Mouse (Mus musculus) C2C12 (cell line): ENCODE data around the gene Wfdc15b. TPM values are rescaled to one million over a fixed set of nuclear protein-coding genes. Genes with fewer than 3 reads are reported as not detected.
"Not testable (repeated sequence)": the region's sequence is repeated elsewhere in the genome, so short reads cannot be mapped to it uniquely, and the experiment has no call there.

Experiments used
- H3K27me3 ChIP-seq: one replicate; pipeline ENCODE4 v1.6.1; 2011; ENCODE audit not compliant: control insufficient read depth, insufficient read depth, insufficient read length
- H3K36me3 ChIP-seq: one replicate; pipeline ENCODE4 v1.6.1; 2011; ENCODE audit not compliant: control insufficient read depth, insufficient read depth
- H3K4me3 ChIP-seq: one replicate; pipeline ENCODE4 v1.5.1; 2011; ENCODE audit warnings: mild to moderate bottlenecking, control low read depth; ENCODE audit not compliant: poor library complexity, insufficient read depth, severe bottlenecking
- H3K79me2 ChIP-seq: one replicate; pipeline ENCODE4 v1.6.1; 2011; ENCODE audit not compliant: control insufficient read depth, insufficient read depth
- H3K79me3 ChIP-seq: one replicate; pipeline ENCODE4 v1.6.1; 2011; ENCODE audit warnings: low read depth, control low read depth
- H3ac ChIP-seq: one replicate; pipeline ENCODE3; 2011; ENCODE audit warnings: low read depth; ENCODE audit not compliant: control insufficient read depth, insufficient read length
- CEBPB ChIP-seq: IDR thresholded peaks from one replicate; pipeline ENCODE4 v1.6.1; 2011; ENCODE audit warnings: low read depth, mild to moderate bottlenecking, control low read depth, moderate library complexity
- CTCF ChIP-seq: IDR thresholded peaks from one replicate; pipeline ENCODE4 v1.5.1; 2011; ENCODE audit not compliant: control insufficient read depth, insufficient read depth, insufficient read length
- FOSL1 ChIP-seq: IDR thresholded peaks from one replicate; pipeline ENCODE4 v1.8.0; 2011; ENCODE audit warnings: mild to moderate bottlenecking, low read length; ENCODE audit not compliant: poor library complexity, insufficient read depth, severe bottlenecking
- MAX ChIP-seq: IDR thresholded peaks from one replicate; pipeline ENCODE4 v1.6.1; 2011; ENCODE audit warnings: mild to moderate bottlenecking, control low read depth
- MYOD1 ChIP-seq: IDR thresholded peaks from one replicate; pipeline ENCODE4 v1.6.1; 2011; ENCODE audit warnings: low read depth; ENCODE audit not compliant: control insufficient read depth, insufficient read length
- MYOG ChIP-seq: IDR thresholded peaks from one replicate; pipeline ENCODE4 v1.6.1; 2011; ENCODE audit not compliant: control insufficient read depth, insufficient read length; ENCODE audit errors: extremely low read depth
- USF1 ChIP-seq: IDR thresholded peaks from one replicate; pipeline ENCODE4 v1.6.1; 2011; ENCODE audit warnings: low read depth, mild to moderate bottlenecking, control low read depth, moderate library complexity
- polyA plus RNA-seq: library from polyadenylated mRNA; unstranded; fragments of >200 nt; fragmentation: generic; extraction: Trizol; gene quantifications from one replicate; pipeline ENCODE4 v1.2.1, GENCODE M21; 2012; ENCODE audit warnings: missing spikeins

The Wfdc15b gene
- polyA plus RNA-seq, 1 experiment: not detected

DNA sequence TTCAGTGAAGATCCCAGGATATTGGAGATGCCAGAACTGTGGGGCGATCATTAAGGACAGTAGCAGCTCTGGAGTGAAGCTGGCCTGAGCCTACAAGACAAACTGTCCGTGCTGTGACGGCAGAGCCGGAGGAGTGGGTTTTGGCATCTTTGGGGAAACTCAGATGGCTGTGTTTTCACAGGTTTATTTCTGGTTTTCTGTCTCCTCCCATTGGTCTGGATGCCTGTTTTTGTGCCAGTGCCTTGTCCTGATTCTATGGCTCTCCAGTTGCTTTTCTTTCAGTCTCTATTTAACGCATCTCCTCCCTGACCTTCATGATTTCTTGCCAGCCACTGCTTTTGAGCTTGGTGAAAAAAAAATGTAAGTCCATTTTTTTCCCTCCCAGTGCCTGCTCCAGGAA is 8.7 kb downstream of the Wfdc15b start:
- H3ac ChIP-seq: no peak overlapping the region
- H3K79me2 ChIP-seq: no peaks in the 10 kb centered on the region
- no peaks in the 10 kb centered on the region for H3K79me3 ChIP-seq
- H3K4me3 ChIP-seq: no peak overlapping the region
- TF ChIP-seq MAX: no peak
- no peak for TF ChIP-seq MYOD1
- TF ChIP-seq CTCF: no peak
- TF ChIP-seq MYOG: no peak
- TF ChIP-seq USF1: no peak
- no peak for TF ChIP-seq FOSL1
- TF ChIP-seq CEBPB: no peak
- H3K36me3 ChIP-seq: no peaks in the 10 kb centered on the region
- peaks cover 41% of the 10 kb centered on the region for H3K27me3 ChIP-seq

DNA sequence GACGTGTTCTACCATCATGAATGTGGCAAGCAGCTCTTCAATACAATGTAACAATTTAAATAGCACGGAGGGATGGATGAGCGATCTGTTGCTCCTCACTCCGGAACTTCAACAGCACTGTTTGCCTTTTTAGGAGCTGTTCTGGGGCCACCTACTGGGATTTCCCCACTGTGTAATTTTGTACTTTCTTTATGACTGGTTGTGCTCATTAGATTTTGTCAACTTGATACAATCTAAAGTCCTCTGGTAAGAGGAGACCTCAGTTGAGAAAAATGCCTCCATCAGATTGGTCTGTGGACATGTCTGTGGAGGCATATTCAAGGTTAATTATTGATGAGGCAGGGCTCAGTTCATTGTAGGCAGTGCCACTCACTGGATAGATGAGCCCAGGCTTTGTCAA is 10.6 kb downstream of the Wfdc15b start:
- Histone ChIP-seq H3K4me3 (no peak overlapping the region), H3K36me3 (no peaks in the 10 kb centered on the region)
- TF ChIP-seq FOSL1: no peak
- no peak for TF ChIP-seq MYOD1
- TF ChIP-seq USF1: no peak
- no peak for TF ChIP-seq CEBPB
- no peak for TF ChIP-seq MYOG

DNA sequence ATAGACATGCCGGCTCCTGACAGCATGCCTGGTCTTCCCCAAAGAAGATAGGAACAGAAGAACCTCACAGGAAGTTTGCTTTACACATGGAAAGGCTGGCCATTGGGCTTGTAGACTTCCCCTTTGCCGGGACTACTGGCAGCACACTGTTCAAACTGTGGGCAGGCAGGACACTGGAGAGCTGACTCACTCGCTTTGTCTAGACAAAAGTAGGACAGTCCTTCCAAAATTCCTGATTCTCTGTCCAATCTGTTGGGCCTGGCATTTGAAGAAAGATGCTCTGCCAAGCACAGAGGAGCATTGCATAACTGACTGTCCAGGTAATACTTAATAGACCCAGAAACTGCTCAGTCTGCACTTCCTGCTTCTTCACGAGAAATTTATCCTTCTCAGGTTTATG is 14.8 kb downstream of the Wfdc15b start:
- Histone ChIP-seq H3K27me3 (peaks cover 23% of the 10 kb centered on the region), H3K36me3 (no peaks in the 10 kb centered on the region), H3K79me2 (no peaks in the 10 kb centered on the region), H3K4me3 (no peak overlapping the region), H3ac (no peak overlapping the region), H3K79me3 (no peaks in the 10 kb centered on the region)
- no peak for TF ChIP-seq CEBPB
- no peak for TF ChIP-seq MYOD1
- TF ChIP-seq MAX: no peak
- TF ChIP-seq CTCF: no peak
- TF ChIP-seq MYOG: no peak
- no peak for TF ChIP-seq USF1
- no peak for TF ChIP-seq FOSL1

More for the DNA sequence above, 10.6 kb downstream of the Wfdc15b start:
- H3K79me2 ChIP-seq: no peaks in the 10 kb centered on the region
- H3K27me3 ChIP-seq: peaks cover 43% of the 10 kb centered on the region
- H3K79me3 ChIP-seq: no peaks in the 10 kb centered on the region
- H3ac ChIP-seq: no peak overlapping the region

DNA sequence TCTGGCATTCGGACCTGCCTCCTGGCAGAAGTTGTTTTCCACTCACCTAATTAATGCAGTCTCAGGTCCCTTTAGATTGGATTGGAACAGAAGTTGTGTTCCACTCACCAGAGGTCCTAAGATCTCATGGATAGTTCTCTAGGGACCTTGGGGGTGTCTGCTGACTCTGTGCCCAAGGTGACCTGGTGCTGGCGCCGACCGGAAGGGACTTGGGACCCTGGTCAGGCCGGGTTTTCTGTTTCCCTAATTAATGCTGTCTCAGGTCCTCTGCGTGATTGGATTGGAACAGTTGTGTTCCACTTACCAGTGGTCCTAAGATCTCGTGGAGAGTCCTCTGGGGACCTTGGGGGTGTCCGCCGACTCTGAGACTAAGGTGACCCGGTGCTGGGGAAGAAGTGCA is 15.4 kb downstream of the Wfdc15b start:
- not testable (repeated sequence) for H3K79me3 ChIP-seq, H3K79me2 ChIP-seq

DNA sequence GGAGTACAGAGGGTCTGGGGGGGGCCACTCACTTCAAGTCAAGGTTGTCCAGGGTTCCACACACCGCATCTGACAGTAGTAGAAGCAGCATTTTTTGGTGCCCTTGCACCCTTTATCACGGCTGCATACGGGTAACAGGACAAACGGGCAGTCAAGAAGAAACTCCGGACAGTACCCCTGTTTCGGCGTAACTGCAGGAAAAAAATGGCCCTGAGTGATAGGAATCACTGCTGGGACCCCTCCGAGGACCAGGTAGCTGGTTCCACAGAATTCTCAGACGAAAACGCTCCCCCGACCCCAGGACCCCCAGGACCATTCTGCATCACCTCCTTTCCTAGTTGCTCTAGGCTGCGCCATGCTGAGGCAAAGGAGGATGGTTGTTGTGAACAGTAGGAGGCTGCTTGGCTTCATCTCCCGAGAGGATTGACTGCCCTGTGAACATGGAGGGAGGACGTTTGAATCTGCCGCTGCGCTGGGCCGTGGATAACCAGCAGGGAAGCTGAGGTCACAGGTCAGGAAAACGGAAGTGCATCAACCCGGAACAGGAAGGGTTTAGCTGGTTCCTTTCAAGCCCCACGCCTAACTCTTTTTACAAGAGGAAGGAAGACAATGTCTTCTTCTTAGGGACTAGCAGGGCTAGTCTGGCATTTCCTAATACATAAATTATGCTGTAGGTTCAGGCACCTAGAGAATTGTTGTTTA is 21.7 kb downstream of the Wfdc15b start, which contains the start of gene Wfdc15a:
Gene Wfdc15a (minus strand): TSS at position 505 of the 702 bp plus-strand sequence.
- TF ChIP-seq CEBPB (no peak), CTCF (no peak), MAX (no peak), MYOD1 (no peak), MYOG (no peak), FOSL1 (no peak), USF1 (no peak)
- Histone ChIP-seq H3K27me3 (peaks cover 23% of the 10 kb centered on the region), H3K79me3 (no peaks in the 10 kb centered on the region), H3K36me3 (no peaks in the 10 kb centered on the region), H3K79me2 (no peaks in the 10 kb centered on the region), H3ac (no peak within 1 kb of the TSS), H3K4me3 (no peak within 1 kb of the TSS)

More for the DNA sequence above, 15.4 kb downstream of the Wfdc15b start:
- H3ac ChIP-seq, H3K4me3 ChIP-seq, H3K36me3 ChIP-seq: not testable (repeated sequence)
- H3K27me3 ChIP-seq: peaks cover 23% of the 10 kb centered on the region

DNA sequence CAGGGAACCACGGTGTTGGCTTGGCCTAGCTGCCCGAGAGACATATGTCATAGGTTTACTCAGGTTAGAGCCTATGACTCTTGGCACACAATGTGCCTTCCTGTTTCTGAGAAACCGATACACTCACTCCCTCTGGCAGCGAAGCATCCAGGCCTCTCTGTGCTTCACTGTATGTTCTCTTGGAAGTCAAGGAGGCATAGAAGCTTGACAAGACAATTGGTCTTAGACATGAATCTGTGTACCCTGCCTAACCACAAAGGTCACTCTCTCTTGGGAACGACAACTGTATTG is 24.8 kb downstream of the Wfdc15b start:
- no peak overlapping the region for H3ac ChIP-seq
- H3K27me3 ChIP-seq: peaks cover 46% of the 10 kb centered on the region
- no peaks in the 10 kb centered on the region for H3K79me3 ChIP-seq
- no peaks in the 10 kb centered on the region for H3K79me2 ChIP-seq
- H3K36me3 ChIP-seq: no peaks in the 10 kb centered on the region
- no peak overlapping the region for H3K4me3 ChIP-seq
- TF ChIP-seq MYOD1 (no peak), MAX (no peak), CTCF (no peak)
